Comparison of ENCODE assay signal across 8 mouse cellular contexts in genomic region chr14:33446561-33447023, GRCm38 (mm10). TPM values are rescaled to one million over a fixed set of nuclear protein-coding genes. Genes with fewer than 3 reads are reported as not detected.
DNase-seq lines count a peak whose midpoint lies in the region; ATAC-seq and TF ChIP-seq lines count a peak whose summit lies in the region.

No protein-coding gene starts in this region.

- H3K36me3 ChIP-seq in heart, postnatal 0 days (replicated peaks; ENCODE audit: control insufficient read depth, insufficient read depth, low read length) = no peaks in the 10 kb centered on the region

- ATAC-seq in heart, postnatal 0 days (ENCODE audit: insufficient read depth, low read depth) = peak; percentile 24
- ATAC-seq in frontal cortex, adult (ENCODE audit: low TSS enrichment) = peak; percentile 44

- H3K9me3 ChIP-seq in heart, postnatal 0 days (replicated peaks; ENCODE audit: control insufficient read depth, low read length) = no peaks in the 10 kb centered on the region

- TF ChIP-seq CTCF in heart, postnatal 0 days (IDR thresholded peaks at IDR 0.05; ENCODE audit: low read depth) = no peak
- no peak for TF ChIP-seq CTCF in bone marrow macrophage, adult 2 months (IDR thresholded peaks at IDR 0.05; ENCODE audit: low read depth, low read length)

- H3K4me1 ChIP-seq in heart, postnatal 0 days (ENCODE audit: control insufficient read depth, insufficient read depth) = peaks cover 30% of the 10 kb centered on the region
- H3K4me1 ChIP-seq in bone marrow macrophage, adult 2 months (ENCODE audit: control insufficient read depth, insufficient read depth, low read length) = peaks cover 5% of the 10 kb centered on the region

- no peak for DNase-seq in heart, postnatal 0 days (ENCODE audit: low spot score)
- no peak for DNase-seq in heart, adult 9 months (ENCODE audit: low spot score in 2 of 2)
- peak; percentile 66 for DNase-seq in 3134 (ENCODE audit: extremely low read depth, insufficient read length, low spot score)
- DNase-seq in lung, postnatal 25 days (ENCODE audit: low spot score) = peak; percentile 2
- no peak for DNase-seq in adrenal gland, adult 8-10 months
- DNase-seq in retina, postnatal 1 day = no peak

- TF ChIP-seq EP300 in heart, postnatal 0 days (IDR thresholded peaks at IDR 0.05; ENCODE audit: low read depth) = no peak

- under 1% methylated on average over 57 of the region's 72 CpGs for WGBS in heart, postnatal 0 days

- TF ChIP-seq POLR2A in bone marrow macrophage, adult 2 months (IDR thresholded peaks at IDR 0.05; ENCODE audit: borderline replicate concordance, low read depth, low read length) = no peak

- peak overlapping the region; percentile 91 for H3K4me3 ChIP-seq in heart, postnatal 0 days (ENCODE audit: low read depth, low read length)
- H3K4me3 ChIP-seq in bone marrow macrophage, adult 2 months (ENCODE audit: insufficient read depth, low read length) = peak overlapping the region; percentile 79

- H3K9ac ChIP-seq in heart, postnatal 0 days (replicated peaks; ENCODE audit: low read depth, low read length) = peak overlapping the region; percentile 91

- no peaks in the 10 kb centered on the region for H3K27me3 ChIP-seq in heart, postnatal 0 days (ENCODE audit: control insufficient read depth, insufficient read depth, low read length)

- H3K4me2 ChIP-seq in heart, postnatal 0 days (ENCODE audit: low read depth, low read length) = peak overlapping the region; percentile 76

- H3K27ac ChIP-seq in heart, postnatal 0 days (ENCODE audit: low read depth) = peak overlapping the region; percentile 93
- peak overlapping the region; percentile 67 for H3K27ac ChIP-seq in bone marrow macrophage, adult 2 months (ENCODE audit: insufficient read depth, low read depth, low read length)

RNA-seq across cellular contexts. Expression of gene Mapk8, which starts 0.4 kb away (rescaled TPM):
- total RNA-seq in heart, postnatal 0 days (2014; rRNA removed; ENCODE audit: low replicate concordance) = 59.7 and 88.1 TPM in 2 replicates
- polyA plus RNA-seq in heart, postnatal 0 days (2015; fragmentation: Nextera tagmentation; extraction: Ambion mirVana) = 10.2 and 12.8 TPM in 2 replicates
- polyA plus RNA-seq in bone marrow macrophage, adult 2 months (2012; ENCODE audit: insufficient read depth, insufficient read length, missing spikeins) = 13.9 and 15.7 TPM in 2 replicates
- 10 to 100 TPM; 23.2 to 27.3 (median 25.8) TPM for total RNA-seq in adrenal gland, adult 8-10 months (2022)

RNA-seq across cellular contexts. Expression of gene Frmpd2, which starts 24.9 kb away (rescaled TPM):
- total RNA-seq in heart, postnatal 0 days (2014; rRNA removed; ENCODE audit: low replicate concordance) = not detected in 2 replicates
- 0.03 and 0.05 TPM in 2 replicates for polyA plus RNA-seq in heart, postnatal 0 days (2015; fragmentation: Nextera tagmentation; extraction: Ambion mirVana)
- not detected in 2 replicates for polyA plus RNA-seq in bone marrow macrophage, adult 2 months (2012; ENCODE audit: insufficient read depth, insufficient read length, missing spikeins)
- under 1 TPM in 2 of 4 experiments, not detected in 2; 0.05 to 0.12 TPM for total RNA-seq in adrenal gland, adult 8-10 months (2022)

Comparison
In these comparisons a context has a peak if more than half of its experiments do, and no peak if none do; other contexts are left out.
1. DNase-seq: peak in 3134 (single experiment) and lung, postnatal 25 days (single experiment); none in heart, postnatal 0 days (single experiment), heart, adult 9 months (0 of 2), adrenal gland, adult 8-10 months (single experiment) and retina, postnatal 1 day (single experiment).